Mouse (Mus musculus): ENCODE data around the gene Nudt12. TPM values are rescaled to one million over a fixed set of nuclear protein-coding genes. Genes with fewer than 3 reads are reported as not detected.

Gene Nudt12
- 1 to 10 TPM; 7.3 to 9.8 TPM for total RNA-seq (2021)
- long read RNA-seq, experiment 1, full-length matches to known transcripts, result 3 of 5 reads
- long read RNA-seq, experiment 1, partial matches to known transcripts, result 0 of 5 reads
- long read RNA-seq, experiment 1, other reads (novel, unspliced or antisense), result 2 of 5 reads
- long read RNA-seq, experiment 2, full-length matches to known transcripts, result 2 of 2 reads
- long read RNA-seq, experiment 2, partial matches to known transcripts, result 0 of 2 reads
- long read RNA-seq, experiment 2, other reads (novel, unspliced or antisense), result 0 of 2 reads

- DNase-seq, result peak; percentile 57
Observed at GRCm38 (mm10) chr17:59013091-59013459, at the start of gene Nudt12. Nudt12 (minus strand) TSS chr17:59013372.

GRCm38 (mm10) chr17:59053306-59053705 is 40.1 kb upstream of the Nudt12 start:
- DNase-seq, result no peak

- DNase-seq, result no peak
Observed at GRCm38 (mm10) chr17:59039754-59040153, 26.6 kb upstream of the Nudt12 start.

- no peak for DNase-seq
Observed at GRCm38 (mm10) chr17:59033445-59033844, 20.3 kb upstream of the Nudt12 start.

- no peak for DNase-seq
Observed at GRCm38 (mm10) chr17:59026336-59026735, 13.2 kb upstream of the Nudt12 start.

GRCm38 (mm10) chr17:59024502-59024901 is 11.3 kb upstream of the Nudt12 start:
- no peak for DNase-seq

- DNase-seq, result no peak
Observed at GRCm38 (mm10) chr17:59023971-59024370, 10.8 kb upstream of the Nudt12 start.

GRCm38 (mm10) chr17:59018666-59019065 is 5.5 kb upstream of the Nudt12 start:
- DNase-seq, result no peak

- DNase-seq, result no peak
Observed at GRCm38 (mm10) chr17:59012421-59013090, 616 bp downstream of the Nudt12 start.

GRCm38 (mm10) chr17:59011546-59012307 is 1.4 kb downstream of the Nudt12 start:
- DNase-seq, result no peak

GRCm38 (mm10) chr17:58991275-58991674 is 21.9 kb downstream of the Nudt12 start, which contains the start of gene Pdzph1:
Pdzph1 (minus strand) TSS chr17:58991375.
- DNase-seq, result no peak

- no peak for DNase-seq
Observed at GRCm38 (mm10) chr17:58973237-58973636, 39.9 kb downstream of the Nudt12 start.

- no peak for DNase-seq
Observed at GRCm38 (mm10) chr17:58959905-58960304, 53.3 kb downstream of the Nudt12 start.

GRCm38 (mm10) chr17:58957055-58957454 is 56.1 kb downstream of the Nudt12 start:
- DNase-seq, result no peak

Other genes starting within 250 kb of the Nudt12 start
- gene Pdzph1, start 22.0 kb downstream of the Nudt12 start, total RNA-seq (2021), result under 1 TPM in 1 of 2 experiments, not detected in 1; 0.23 TPM